Mouse (Mus musculus) limb, embryonic 12.5 days (tissue): ENCODE measurements around the gene Cchcr1. TPM values are rescaled to one million over a fixed set of nuclear protein-coding genes. Genes with fewer than 3 reads are reported as not detected.
"Not testable (repeated sequence)": the region's sequence is repeated elsewhere in the genome, so short reads cannot be mapped to it uniquely, and the experiment has no call there.

Source experiments
- ATAC-seq: fragments of 200-750 bp; cut with Nextera tagmentation; 2 replicates; pipeline ENCODE4 v1.8.0; 2017; ENCODE audit warnings: low read depth, moderate TSS enrichment; ENCODE audit not compliant: insufficient number of reproducible peaks, insufficient read depth, low FRiP score, low TSS enrichment
- H3K27ac ChIP-seq: fragments of 300-500 bp; sonication (generic); 2 replicates; pipeline ENCODE4 v1.5.1; 2016; ENCODE audit warnings: mild to moderate bottlenecking, moderate library complexity
- H3K27me3 ChIP-seq: fragments of 300-500 bp; sonication (generic); 2 replicates; pipeline ENCODE4 v1.6.1; 2016; ENCODE audit warnings: mild to moderate bottlenecking, moderate library complexity
- H3K36me3 ChIP-seq: fragments of 300-500 bp; sonication (generic); 2 replicates; pipeline ENCODE4 v1.6.1; 2016; ENCODE audit warnings: mild to moderate bottlenecking, moderate library complexity
- H3K4me1 ChIP-seq: fragments of 300-500 bp; sonication (generic); replicated peaks from 2 replicates; pipeline ENCODE4 v1.6.1; 2016
- H3K4me2 ChIP-seq: fragments of 300-500 bp; sonication (generic); 2 replicates; pipeline ENCODE4 v1.6.1; 2016; ENCODE audit warnings: mild to moderate bottlenecking, moderate library complexity
- H3K4me3 ChIP-seq: fragments of 300-500 bp; sonication (generic); replicated peaks from 2 replicates; pipeline ENCODE4 v1.5.1; 2016; ENCODE audit warnings: mild to moderate bottlenecking
- H3K9ac ChIP-seq: fragments of 300-500 bp; sonication (generic); replicated peaks from 2 replicates; pipeline ENCODE4 v1.6.1; 2016; ENCODE audit warnings: mild to moderate bottlenecking, moderate library complexity
- H3K9me3 ChIP-seq: fragments of 300-500 bp; sonication (generic); 2 replicates; pipeline ENCODE4 v1.6.1; 2016; ENCODE audit warnings: mild to moderate bottlenecking, moderate library complexity
- WGBS: fragments of 180-500 bp; shearing (Covaris S2); methylation state at CpG from one replicate; pipeline ENCODE4 v1.1.7; 2016; 5-methylcytosine and 5-hydroxymethylcytosine counted together
- polyA plus RNA-seq: library from polyadenylated mRNA; unstranded; fragments of >200 nt; fragmentation: Nextera tagmentation; extraction: Ambion mirVana; gene quantifications from 2 replicates; pipeline ENCODE4 v1.2.1, GENCODE M21; 2016

The Cchcr1 gene
- polyA plus RNA-seq: 26.1 and 26.3 TPM in 2 replicates

- ATAC-seq: peak; percentile 89
- peaks cover 47% of the 10 kb centered on the region for H3K36me3 ChIP-seq
- H3K4me3 ChIP-seq: peak within 1 kb of the TSS; percentile 51
- no peaks in the 10 kb centered on the region for H3K9me3 ChIP-seq
- H3K9ac ChIP-seq: peak within 1 kb of the TSS; percentile 63
- peaks cover 35% of the 10 kb centered on the region for H3K4me1 ChIP-seq
- peak within 1 kb of the TSS; percentile 69 for H3K4me2 ChIP-seq
- no peaks in the 10 kb centered on the region for H3K27me3 ChIP-seq
- under 1% methylated on average over 67 of the region's 67 CpGs for WGBS
- H3K27ac ChIP-seq: peak within 1 kb of the TSS; percentile 64
Measured at GRCm38 (mm10) chr17:35516652-35517500, at the start of gene Cchcr1, which contains the start of gene Tcf19. Gene Cchcr1, plus strand, starts transcription at chr17:35517100. Gene Tcf19, minus strand, starts transcription at chr17:35516824.

GRCm38 (mm10) chr17:35468936-35469335 lies 48.0 kb upstream of the Cchcr1 start:
- 58% methylated on average over 3 of the region's 3 CpGs for WGBS
- H3K36me3 ChIP-seq, H3K4me3 ChIP-seq, ATAC-seq, H3K4me2 ChIP-seq, H3K9ac ChIP-seq, H3K9me3 ChIP-seq, H3K27ac ChIP-seq: not testable (repeated sequence)
- peaks cover 50% of the 10 kb centered on the region for H3K27me3 ChIP-seq
- H3K4me1 ChIP-seq: peaks cover 11% of the 10 kb centered on the region

DNA sequence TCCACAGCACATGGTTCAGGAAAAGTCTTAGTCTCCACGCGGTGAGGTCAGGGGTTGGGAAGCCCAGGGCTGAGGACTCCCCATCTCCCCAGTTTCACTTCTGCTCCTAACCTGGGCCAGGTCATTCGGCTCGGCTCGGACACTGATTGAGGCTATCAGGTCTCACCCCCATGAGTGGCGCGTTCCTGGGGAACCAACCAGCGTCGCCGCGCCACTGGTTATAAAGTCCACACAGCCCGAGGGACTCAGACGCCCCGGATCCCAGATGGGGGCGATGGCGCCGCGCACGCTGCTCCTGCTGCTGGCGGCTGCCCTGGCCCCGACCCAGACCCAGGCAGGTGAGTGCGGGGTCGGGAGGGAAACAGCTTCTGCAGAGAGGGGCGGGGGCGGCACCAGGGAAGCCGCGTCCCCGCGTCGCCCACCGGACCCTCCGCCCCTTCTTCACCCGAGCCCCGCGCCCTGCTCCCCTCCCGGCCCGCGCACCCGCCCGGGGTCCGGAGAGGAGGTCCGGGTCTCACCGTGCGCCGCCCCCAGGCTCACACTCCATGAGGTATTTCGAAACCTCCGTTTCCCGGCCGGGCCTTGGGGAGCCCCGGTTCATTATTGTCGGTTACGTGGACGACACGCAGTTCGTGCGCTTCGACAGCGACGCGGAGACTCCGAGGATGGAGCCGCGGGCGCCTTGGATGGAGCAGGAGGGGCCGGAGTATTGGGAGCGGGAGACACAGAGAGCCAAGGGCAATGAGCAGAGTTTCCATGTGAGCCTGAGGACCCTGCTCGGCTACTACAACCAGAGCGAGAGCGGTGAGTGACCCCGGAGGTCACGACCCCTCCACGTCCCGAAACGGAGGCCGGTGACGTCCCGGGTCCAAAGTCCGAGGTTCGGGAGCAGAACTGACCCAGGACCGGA lies 46.8 kb upstream of the Cchcr1 start, which contains the start of gene H2-Q10:
Gene H2-Q10, plus strand, starts transcription at position 248 of the 910 bp plus-strand sequence.
- no peak for ATAC-seq
- Histone ChIP-seq H3K36me3 (no peaks in the 10 kb centered on the region), H3K9ac (peak within 1 kb of the TSS; percentile 47; the same call in 1 of the 2 replicates), H3K4me3 (peak within 1 kb of the TSS; percentile 52), H3K4me1 (peaks cover 11% of the 10 kb centered on the region), H3K4me2 (peak within 1 kb of the TSS; percentile 91), H3K27me3 (peaks cover 59% of the 10 kb centered on the region), H3K9me3 (no peaks in the 10 kb centered on the region), H3K27ac (no peak within 1 kb of the TSS)
- WGBS: 1% methylated on average over 80 of the region's 80 CpGs

- Histone ChIP-seq H3K9me3 (no peaks in the 10 kb centered on the region), H3K27me3 (no peaks in the 10 kb centered on the region), H3K4me3 (no peak overlapping the region), H3K36me3 (no peaks in the 10 kb centered on the region), H3K27ac (no peak overlapping the region), H3K4me2 (no peak overlapping the region), H3K4me1 (no peaks in the 10 kb centered on the region), H3K9ac (no peak overlapping the region)
- WGBS: 1% methylated on average over 9 of the region's 9 CpGs
- ATAC-seq: no peak
Measured at GRCm38 (mm10) chr17:35484066-35484465, 32.8 kb upstream of the Cchcr1 start.

- Histone ChIP-seq H3K9ac (no peak overlapping the region), H3K4me2 (no peak overlapping the region), H3K27ac (no peak overlapping the region), H3K36me3 (no peaks in the 10 kb centered on the region), H3K9me3 (no peaks in the 10 kb centered on the region), H3K4me1 (no peaks in the 10 kb centered on the region), H3K27me3 (no peaks in the 10 kb centered on the region), H3K4me3 (no peak overlapping the region)
- WGBS: 45% methylated on average over 4 of the region's 4 CpGs
- no peak for ATAC-seq
Measured at GRCm38 (mm10) chr17:35485702-35486101, 31.2 kb upstream of the Cchcr1 start.

DNA sequence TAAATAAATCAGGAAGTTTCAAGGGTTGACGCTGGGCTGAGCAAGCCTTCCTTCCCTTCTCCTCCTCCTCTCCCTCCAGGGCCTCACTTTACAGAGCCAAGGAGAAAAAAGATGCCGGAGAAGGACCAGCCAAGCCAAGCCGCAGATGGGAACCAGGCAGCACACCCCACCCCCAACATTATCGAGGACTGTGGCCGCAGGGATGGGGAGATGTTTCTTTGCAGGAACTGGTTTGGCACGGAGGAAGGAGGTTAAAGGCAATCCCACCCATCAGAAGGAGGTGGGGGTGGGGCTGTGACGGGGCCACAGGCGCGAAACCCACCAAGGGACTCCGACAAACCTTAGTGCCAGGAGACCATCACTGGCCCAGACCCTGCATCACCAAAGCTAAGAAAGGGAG lies 30.2 kb upstream of the Cchcr1 start:
- no peak overlapping the region for H3K4me3 ChIP-seq
- 0 out of 2 replicates have a peak overlapping the region, but pooled peaks have one; percentile 31 for H3K9ac ChIP-seq
- WGBS: 54% methylated on average over 10 of the region's 10 CpGs
- H3K4me2 ChIP-seq: no peak overlapping the region
- ATAC-seq: no peak
- H3K27me3 ChIP-seq: no peaks in the 10 kb centered on the region
- no peak overlapping the region for H3K27ac ChIP-seq
- no peaks in the 10 kb centered on the region for H3K4me1 ChIP-seq
- no peaks in the 10 kb centered on the region for H3K9me3 ChIP-seq
- no peaks in the 10 kb centered on the region for H3K36me3 ChIP-seq

- no peak for ATAC-seq
- Histone ChIP-seq H3K27me3 (no peaks in the 10 kb centered on the region), H3K9ac (no peak overlapping the region), H3K27ac (no peak overlapping the region), H3K4me1 (no peaks in the 10 kb centered on the region), H3K4me2 (no peak overlapping the region), H3K4me3 (no peak overlapping the region), H3K9me3 (no peaks in the 10 kb centered on the region), H3K36me3 (no peaks in the 10 kb centered on the region)
- 94% methylated on average over 2 of the region's 2 CpGs for WGBS
Measured at GRCm38 (mm10) chr17:35488041-35488440, 28.9 kb upstream of the Cchcr1 start.

DNA sequence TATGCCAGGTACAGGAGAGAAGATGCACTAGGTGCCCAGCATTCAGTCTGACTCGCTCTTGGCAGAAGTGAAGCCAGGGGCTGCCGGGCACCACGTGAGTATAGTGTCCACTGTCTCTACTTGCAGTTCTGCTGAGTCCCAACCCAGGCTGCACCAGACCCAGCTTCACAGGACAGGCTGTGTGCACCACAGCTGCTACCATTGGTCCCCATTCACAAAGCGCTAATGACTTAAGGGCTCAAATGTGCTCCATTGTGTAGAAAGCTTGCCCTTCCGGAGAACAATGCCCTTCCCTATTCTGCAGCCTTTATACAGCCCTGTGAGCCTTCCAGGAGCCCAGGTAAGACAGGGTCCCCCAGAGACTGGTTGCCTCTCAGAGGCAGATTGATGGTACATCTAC lies 26.6 kb upstream of the Cchcr1 start:
- Histone ChIP-seq H3K36me3 (no peaks in the 10 kb centered on the region), H3K4me3 (no peak overlapping the region), H3K9me3 (no peaks in the 10 kb centered on the region), H3K27ac (no peak overlapping the region), H3K9ac (no peak overlapping the region), H3K4me2 (no peak overlapping the region), H3K27me3 (no peaks in the 10 kb centered on the region), H3K4me1 (no peaks in the 10 kb centered on the region)
- no peak for ATAC-seq
- 72% methylated on average over 5 of the region's 5 CpGs for WGBS

DNA sequence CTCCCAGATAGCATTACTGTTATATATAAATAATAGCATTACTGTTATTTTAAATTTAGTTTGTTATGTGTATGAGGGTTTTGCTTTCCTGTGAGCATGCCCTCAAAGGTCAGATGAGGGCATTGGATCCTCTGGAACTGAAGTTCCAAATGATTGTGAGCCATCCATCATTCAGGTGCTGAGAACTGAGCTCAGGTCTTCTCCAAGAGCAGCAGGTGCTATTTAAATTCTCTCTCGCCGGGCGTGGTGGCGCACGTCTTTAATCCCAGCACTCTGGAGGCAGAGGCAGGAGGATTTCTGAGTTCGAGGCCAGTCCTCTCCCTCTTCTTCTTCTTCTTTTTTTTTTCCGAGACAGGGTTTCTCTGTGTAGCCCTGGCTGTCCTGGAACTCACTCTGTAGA lies 19.8 kb upstream of the Cchcr1 start:
- WGBS: 98% methylated on average over 7 of the region's 7 CpGs
- H3K4me1 ChIP-seq: peaks cover 4% of the 10 kb centered on the region
- H3K4me2 ChIP-seq: no peak overlapping the region
- H3K36me3 ChIP-seq: no peaks in the 10 kb centered on the region
- H3K4me3 ChIP-seq: no peak overlapping the region
- no peak overlapping the region for H3K9ac ChIP-seq
- no peaks in the 10 kb centered on the region for H3K27me3 ChIP-seq
- H3K27ac ChIP-seq: no peak overlapping the region
- no peaks in the 10 kb centered on the region for H3K9me3 ChIP-seq
- ATAC-seq: no peak

- no peak for ATAC-seq
- H3K4me1 ChIP-seq: peaks cover 15% of the 10 kb centered on the region
- H3K9ac ChIP-seq: 0 out of 2 replicates have a peak overlapping the region, but pooled peaks have one; percentile 12
- 4% methylated on average over 6 of the region's 6 CpGs for WGBS
- no peak overlapping the region for H3K4me3 ChIP-seq
- H3K27ac ChIP-seq: peak overlapping the region; percentile 29; the same call in 1 of the 2 replicates
- peaks cover 29% of the 10 kb centered on the region for H3K27me3 ChIP-seq
- H3K9me3 ChIP-seq: no peaks in the 10 kb centered on the region
- H3K4me2 ChIP-seq: no peak overlapping the region
- no peaks in the 10 kb centered on the region for H3K36me3 ChIP-seq
Measured at GRCm38 (mm10) chr17:35502226-35502625, 14.7 kb upstream of the Cchcr1 start.

- Histone ChIP-seq H3K9me3 (no peaks in the 10 kb centered on the region), H3K4me2 (no peak overlapping the region), H3K9ac (no peak overlapping the region), H3K36me3 (no peaks in the 10 kb centered on the region), H3K27me3 (peaks cover 34% of the 10 kb centered on the region), H3K27ac (no peak overlapping the region), H3K4me1 (peaks cover 15% of the 10 kb centered on the region), H3K4me3 (no peak overlapping the region)
- WGBS: 64% methylated on average over 5 of the region's 5 CpGs
- ATAC-seq: no peak
Measured at GRCm38 (mm10) chr17:35502762-35503161, 14.1 kb upstream of the Cchcr1 start.
